Mouse (Mus musculus): ENCODE results near the gene Isg20l2.

Gene Isg20l2

GRCm38 (mm10) chr3:87910573-87911141 is 19.5 kb upstream of the Isg20l2 start:
- peak; percentile 45 to 53 for DNase-seq (ENCODE audit: low spot score in 2 of 2)

- no peak for DNase-seq (ENCODE audit: low spot score in 2 of 2)
Measured at GRCm38 (mm10) chr3:87913491-87913890, 16.6 kb upstream of the Isg20l2 start.

- no peak for DNase-seq (ENCODE audit: low spot score in 2 of 2)
Measured at GRCm38 (mm10) chr3:87913891-87914290, 16.2 kb upstream of the Isg20l2 start.

GRCm38 (mm10) chr3:87916990-87917389 is 13.1 kb upstream of the Isg20l2 start:
- no peak for DNase-seq (ENCODE audit: low spot score in 2 of 2)

GRCm38 (mm10) chr3:87918551-87918950 is 11.6 kb upstream of the Isg20l2 start:
- no peak for DNase-seq (ENCODE audit: low spot score in 2 of 2)

GRCm38 (mm10) chr3:87919336-87920108 is 10.6 kb upstream of the Isg20l2 start, which contains the start of gene Mrpl24:
Gene Mrpl24, plus strand, starts transcription at chr3:87919506.
- DNase-seq (ENCODE audit: low spot score in 2 of 2) = peak; percentile 73 to 84

GRCm38 (mm10) chr3:87920270-87920943 is 9.7 kb upstream of the Isg20l2 start:
- DNase-seq (ENCODE audit: low spot score in 2 of 2) = no peak

GRCm38 (mm10) chr3:87924996-87925395 is 5.1 kb upstream of the Isg20l2 start:
- no peak for DNase-seq (ENCODE audit: low spot score in 2 of 2)

- no peak for DNase-seq (ENCODE audit: low spot score in 2 of 2)
Measured at GRCm38 (mm10) chr3:87927452-87927851, 2.7 kb upstream of the Isg20l2 start.

GRCm38 (mm10) chr3:87929341-87930077 is 605 bp upstream of the Isg20l2 start:
- no peak for DNase-seq (ENCODE audit: low spot score in 2 of 2)

- DNase-seq (ENCODE audit: low spot score in 2 of 2) = no peak
Measured at GRCm38 (mm10) chr3:87934026-87934425, 3.9 kb downstream of the Isg20l2 start.

GRCm38 (mm10) chr3:87934501-87934900 is 4.4 kb downstream of the Isg20l2 start:
- DNase-seq (ENCODE audit: low spot score in 2 of 2) = no peak

GRCm38 (mm10) chr3:87935201-87935600 is 5.1 kb downstream of the Isg20l2 start:
- DNase-seq (ENCODE audit: low spot score in 2 of 2) = no peak

GRCm38 (mm10) chr3:87935776-87936175 is 5.7 kb downstream of the Isg20l2 start:
- peak; percentile 52 to 77 for DNase-seq (ENCODE audit: low spot score in 2 of 2)

GRCm38 (mm10) chr3:87940611-87941010 is 10.5 kb downstream of the Isg20l2 start:
- no peak for DNase-seq (ENCODE audit: low spot score in 2 of 2)

GRCm38 (mm10) chr3:87942471-87942870 is 12.4 kb downstream of the Isg20l2 start:
- DNase-seq (ENCODE audit: low spot score in 2 of 2) = no peak

GRCm38 (mm10) chr3:87943586-87943985 is 13.5 kb downstream of the Isg20l2 start:
- DNase-seq (ENCODE audit: low spot score in 2 of 2) = no peak

GRCm38 (mm10) chr3:87944838-87945600 is 14.9 kb downstream of the Isg20l2 start:
- DNase-seq (ENCODE audit: low spot score in 2 of 2) = no peak

- no peak for DNase-seq (ENCODE audit: low spot score in 2 of 2)
Measured at GRCm38 (mm10) chr3:87945781-87946540, 15.8 kb downstream of the Isg20l2 start.

- no peak for DNase-seq (ENCODE audit: low spot score in 2 of 2)
Measured at GRCm38 (mm10) chr3:87946541-87946860, 16.4 kb downstream of the Isg20l2 start.
